Mouse (Mus musculus) cerebellum, adult 2 months (tissue): ENCODE measurements around the gene Lcn5.

Experiments
- CTCF ChIP-seq: fragments of 200-500 bp; IDR thresholded peaks from 2 replicates; pipeline ENCODE4 v1.5.1; 2011; ENCODE audit warnings: low read depth, mild to moderate bottlenecking, control low read depth, low read length, moderate library complexity, borderline replicate concordance; ENCODE audit not compliant: insufficient read depth
- POLR2A ChIP-seq: fragments of 200-500 bp; IDR thresholded peaks from 2 replicates; pipeline ENCODE4 v1.6.1; 2011; ENCODE audit warnings: low read length, control low read depth, borderline replicate concordance; ENCODE audit not compliant: insufficient read depth

- no peak for TF ChIP-seq CTCF
- no peak for TF ChIP-seq POLR2A
These were observed at the start of gene Lcn5 for GRCm38 (mm10) chr2:25657652-25658051.
